Mouse (Mus musculus) urinary bladder, postnatal 25 days (tissue): ENCODE measurements at regions not wholly inside any gene's neighbourhood (a gene's known extent, or its start where the extent isn't known, plus 50 kb on each side); places are given as distances from the start of the nearest gene placed in this dataset.

ENCODE experiments used
- DNase-seq: peaks from one replicate; pipeline ENCODE4 v3.0.0; 2022; ENCODE audit warnings: low spot score

DNA sequence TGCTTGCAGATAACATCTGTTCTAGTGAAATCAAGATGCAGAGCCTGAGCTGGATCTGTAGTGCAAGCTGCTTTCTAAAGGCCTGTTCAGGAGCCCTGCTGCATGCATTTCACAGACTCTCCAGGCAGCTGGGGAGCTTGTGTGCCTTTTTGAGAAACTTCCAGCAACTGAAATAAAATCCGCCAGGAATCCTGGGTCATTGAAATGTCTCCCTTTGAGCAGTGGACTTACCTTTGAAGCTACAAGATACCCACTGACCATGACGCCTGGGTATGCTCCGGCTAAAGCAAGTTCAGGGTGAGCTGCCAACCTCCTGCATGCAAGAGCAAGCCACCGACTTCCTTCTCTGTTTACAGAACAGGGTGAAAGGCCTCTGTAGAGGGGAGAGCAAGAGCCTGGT lies 278.7 kb downstream of the Cenpw start:
- DNase-seq = no peak

DNA sequence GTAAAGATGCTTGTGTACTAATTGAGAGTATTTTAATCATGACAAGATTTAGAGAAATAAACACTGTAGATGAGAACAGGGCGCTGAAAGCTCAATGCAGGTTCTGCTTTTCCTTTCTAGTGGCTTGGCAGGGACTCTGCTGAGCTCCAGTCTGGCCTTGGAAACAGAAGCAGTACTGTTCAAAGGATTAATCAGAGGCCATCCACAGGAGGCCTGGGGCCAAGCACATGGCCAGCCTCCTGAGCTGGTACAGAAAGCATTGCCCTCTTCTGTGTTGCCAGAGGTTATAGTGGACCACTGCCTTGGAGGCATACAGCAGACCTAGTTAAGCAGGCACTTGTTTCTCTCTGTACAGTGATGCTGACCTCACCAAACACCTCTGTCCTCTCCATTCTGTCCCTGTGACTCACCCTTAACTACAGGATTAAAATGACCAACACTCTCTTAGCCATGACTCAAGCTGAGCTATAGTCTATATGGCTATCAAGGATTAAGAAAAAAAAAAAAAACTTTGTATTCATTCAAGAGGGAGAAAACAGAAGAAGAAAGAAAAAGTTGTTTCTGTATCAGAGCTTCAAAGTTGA lies 302.5 kb downstream of the Cenpw start:
- no peak for DNase-seq

DNA sequence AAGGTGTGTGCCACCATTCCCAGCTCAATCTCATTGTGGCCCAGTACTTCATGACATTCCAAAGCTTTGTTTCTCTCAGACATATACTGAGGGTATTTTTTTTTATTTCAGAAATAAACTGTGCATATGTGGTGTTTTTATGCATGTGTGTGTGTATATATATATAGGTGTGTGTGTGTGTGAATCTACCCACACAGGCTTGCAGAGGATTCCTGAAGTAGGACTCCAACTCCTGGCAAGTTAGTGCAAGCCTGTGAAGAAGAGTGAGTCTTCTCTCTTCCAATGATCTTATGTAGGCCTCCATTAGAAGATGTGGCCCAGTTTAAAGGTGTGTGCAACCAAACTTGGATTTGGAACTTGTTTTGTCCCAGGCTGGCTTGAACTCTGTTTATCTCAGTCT lies 328.9 kb upstream of the Rspo3 start:
- no peak for DNase-seq

DNA sequence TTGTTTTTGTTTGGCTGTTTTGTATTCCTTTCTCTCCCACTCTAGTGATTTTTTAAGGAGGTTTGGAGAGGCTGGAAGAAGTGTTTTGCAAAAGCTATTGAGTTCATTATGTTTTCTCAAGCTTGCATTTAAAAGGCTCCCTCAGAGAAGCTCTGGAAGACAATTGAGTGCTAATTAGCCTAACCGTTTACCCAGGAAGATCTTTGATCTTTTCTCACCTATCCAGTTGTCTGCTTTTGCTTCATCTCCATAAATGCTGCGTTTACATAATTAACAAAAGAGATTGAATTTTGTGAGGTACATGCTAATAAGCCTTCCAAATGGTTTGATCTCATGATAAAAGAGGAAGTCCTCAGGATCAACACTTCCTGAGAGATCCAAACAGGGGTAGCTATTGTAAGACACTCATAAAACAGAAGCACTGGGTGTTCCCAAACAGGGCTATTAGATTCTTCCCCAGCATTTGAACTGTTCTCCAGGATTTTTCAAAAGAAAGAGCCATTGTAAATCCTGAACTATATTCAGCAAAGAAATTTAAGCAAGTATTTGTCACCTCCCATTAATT lies 320.2 kb upstream of the Rspo3 start:
- DNase-seq = no peak

DNA sequence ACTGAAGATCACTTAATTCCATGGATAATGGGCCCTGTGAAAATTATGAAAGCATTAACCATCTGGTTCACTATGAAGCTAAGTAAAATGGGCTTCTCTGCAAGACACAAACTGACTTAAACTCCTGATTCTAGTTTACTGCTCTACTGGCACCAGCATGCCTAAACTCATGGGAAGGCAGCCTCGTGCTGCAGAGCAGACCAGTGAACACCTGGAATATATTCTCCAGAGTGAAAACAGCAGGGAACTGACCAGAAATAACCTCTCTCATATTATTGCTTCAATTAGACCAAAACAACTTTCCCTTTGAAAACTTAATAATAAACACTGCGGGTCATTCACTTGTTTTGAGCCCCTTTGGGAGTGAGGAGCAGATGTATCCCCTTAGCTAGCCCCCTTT lies 316.8 kb upstream of the Rspo3 start:
- no peak for DNase-seq

DNA sequence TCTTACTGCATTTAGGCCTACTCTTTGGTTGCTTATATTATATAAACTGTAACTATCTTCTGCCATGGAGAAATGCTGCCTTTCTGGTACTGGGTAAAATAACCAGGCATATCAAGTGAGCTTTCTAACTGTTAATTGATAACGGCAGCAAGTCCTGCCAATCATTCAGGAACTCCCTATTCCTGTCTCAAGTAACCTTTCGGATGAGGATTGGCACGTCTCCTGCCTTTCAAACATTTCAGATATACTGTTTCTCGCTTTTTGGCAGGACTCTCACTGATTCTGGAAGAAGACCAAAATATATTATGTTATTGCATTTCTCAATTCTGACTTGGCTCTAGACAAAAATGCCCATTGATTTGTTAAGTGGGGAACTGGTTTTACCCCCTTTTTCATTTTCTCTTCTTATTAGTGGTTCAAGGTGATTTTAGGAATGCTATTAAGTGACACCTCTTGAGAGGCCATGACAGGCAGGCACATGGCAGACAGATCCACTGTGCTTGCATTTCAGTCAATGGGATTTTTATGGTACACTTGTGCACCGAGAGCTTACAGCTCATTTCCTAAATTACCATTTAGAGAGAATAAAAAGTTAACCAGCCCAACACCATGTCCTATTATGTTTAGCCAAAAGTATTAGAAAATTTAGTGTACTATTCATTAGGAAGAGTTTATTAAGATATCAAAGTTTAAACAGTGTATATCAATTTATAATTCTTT lies 289.4 kb upstream of the Rspo3 start:
- no peak for DNase-seq

DNA sequence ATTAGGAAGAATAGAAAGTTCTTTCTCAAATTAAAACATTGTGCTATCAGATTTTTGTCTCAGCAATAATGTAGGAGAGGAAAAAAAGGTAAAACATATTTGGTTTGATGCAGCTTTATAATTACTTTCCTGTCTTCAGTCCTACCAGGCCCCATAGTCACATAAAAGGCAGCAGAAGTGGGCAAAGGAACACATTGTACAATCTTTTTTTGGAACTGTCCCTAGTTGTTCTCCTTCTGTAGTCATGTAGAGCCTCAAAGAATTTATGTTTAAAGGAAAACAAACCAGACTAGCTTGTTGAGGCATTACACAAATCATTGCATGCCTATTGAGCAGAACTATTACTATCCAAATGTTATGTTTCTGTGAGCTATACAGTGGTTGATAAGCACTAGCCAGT lies 288.7 kb upstream of the Rspo3 start:
- no peak for DNase-seq

DNA sequence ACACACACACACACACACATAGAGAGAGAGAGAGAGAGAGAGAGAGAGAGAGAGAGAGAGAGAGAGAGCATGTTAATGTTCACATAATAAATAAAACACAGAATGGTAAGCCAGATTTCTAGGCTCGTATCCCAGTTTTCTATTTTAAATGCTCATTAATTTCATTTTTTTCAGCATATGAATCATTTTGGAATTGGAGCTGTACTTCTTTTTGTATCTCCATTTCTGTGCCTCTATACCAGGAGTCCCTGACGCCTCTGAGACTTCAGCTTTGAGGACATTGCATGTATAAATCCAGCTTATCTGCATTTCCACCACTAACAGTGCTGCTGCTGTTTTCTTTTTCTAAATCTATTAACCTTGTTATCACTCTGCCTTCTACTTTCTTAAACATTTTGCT lies 287.5 kb upstream of the Rspo3 start:
- DNase-seq = no peak

DNA sequence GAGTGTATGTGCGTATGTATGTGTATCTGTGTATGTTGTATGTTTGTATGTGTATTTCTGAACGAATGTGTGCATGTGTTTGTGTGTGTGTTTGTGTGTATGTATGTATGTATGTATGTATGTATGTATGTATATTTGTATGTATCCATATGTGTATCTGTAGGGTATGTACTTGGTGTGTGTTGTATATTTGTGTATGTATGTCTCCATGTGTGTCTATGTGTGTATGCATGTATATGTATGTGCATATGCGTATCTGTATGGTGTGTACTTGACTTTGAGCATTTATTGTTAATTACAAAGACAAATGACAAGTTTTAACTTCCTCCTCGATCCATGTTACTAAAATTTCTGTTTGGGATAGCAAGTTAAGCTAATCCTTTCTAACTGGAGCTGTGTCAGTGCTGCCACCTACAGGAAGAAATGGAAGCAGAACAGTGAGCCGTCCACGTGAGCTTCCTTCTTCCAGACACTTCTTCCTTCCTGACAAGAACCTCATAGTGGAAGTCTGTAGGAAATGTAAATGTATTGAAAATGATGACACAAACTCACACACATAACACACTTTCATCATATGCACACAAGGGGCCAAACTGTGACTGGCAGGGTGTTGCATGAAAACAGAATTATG lies 268.4 kb upstream of the Rspo3 start:
- peak; percentile 36 for DNase-seq

DNA sequence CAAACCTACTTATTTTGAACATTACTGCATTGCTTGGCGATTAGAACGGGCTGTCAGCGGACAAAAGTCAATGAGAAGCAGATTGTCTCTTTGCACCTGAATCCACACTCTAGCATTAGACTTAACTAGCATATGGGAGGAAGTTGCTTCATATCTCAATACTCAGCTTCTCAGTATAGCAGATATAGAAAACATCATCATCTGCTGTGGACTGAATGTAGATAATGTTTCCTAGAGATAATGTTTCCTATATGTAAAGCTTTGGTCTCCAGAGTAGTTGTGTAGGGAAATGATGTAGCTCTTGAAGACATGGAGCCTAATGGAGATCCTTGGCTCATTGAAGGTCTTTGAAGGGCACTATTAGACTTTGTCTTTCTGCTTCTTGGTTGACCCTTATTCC lies 267.0 kb upstream of the Rspo3 start:
- DNase-seq = no peak

DNA sequence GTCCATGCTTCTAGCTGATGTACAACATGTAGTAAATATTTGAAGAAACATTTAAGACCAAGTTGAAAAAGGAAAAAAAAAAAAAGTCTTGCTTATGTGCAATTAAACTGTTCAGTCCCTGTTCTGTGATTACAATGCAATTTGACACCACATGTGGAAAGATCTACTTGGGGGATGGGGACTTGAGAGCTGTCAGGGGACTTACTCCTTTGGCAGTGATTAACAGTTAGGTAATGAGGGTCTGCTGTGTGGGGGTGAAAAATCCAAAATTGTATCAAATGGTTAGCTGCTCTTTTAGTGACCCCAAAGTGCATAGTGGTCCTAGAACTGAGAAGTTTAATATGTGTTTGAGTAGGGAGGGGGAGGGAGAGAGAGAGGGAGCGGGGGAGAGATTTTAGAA lies 259.0 kb upstream of the Rspo3 start:
- no peak for DNase-seq

DNA sequence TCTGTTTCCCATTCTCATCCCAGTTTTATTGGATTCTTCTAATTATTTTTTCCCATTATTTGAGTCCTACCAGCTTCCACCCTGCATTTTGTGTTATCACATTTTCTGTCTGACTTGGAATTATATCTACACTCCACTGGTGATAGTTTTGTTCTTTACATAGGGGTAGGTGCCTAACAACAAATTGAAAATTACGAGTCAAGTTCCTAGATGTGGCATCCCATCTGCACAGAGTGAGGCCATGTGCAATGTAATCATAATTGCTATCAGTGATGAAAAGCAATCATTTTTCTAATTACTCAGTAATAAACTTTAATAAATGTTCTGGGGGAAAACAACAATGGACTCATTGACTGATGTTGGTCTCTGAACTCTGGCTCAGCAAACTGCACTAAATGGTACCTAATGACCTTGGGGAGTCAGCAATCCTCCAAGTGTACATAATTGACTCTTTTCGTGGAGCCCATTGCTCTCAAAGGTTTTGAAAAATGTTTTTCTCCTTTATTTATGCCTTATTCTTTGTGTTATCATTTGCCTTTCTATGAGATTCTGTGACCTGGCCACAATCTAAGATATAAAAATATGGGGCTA lies 250.6 kb upstream of the Rspo3 start:
- no peak for DNase-seq

DNA sequence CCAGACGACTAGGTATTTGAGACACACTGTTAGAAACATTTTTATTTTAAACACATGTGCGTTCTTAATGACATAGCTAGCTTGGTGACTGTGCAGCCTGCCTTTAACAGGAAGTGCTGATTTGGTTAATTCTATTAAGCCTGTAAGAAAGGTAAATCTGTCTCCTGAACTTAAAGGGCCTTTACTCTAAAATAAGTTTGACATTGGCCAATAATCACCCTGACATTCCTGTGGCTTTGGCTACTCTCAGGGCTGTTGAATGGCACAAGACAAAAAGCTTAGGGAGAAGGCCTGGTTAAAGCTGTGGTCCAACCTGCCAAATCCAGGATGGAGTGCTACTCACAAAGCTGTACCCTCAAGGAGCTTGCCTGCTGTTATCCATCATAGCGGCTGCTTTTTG lies 201.0 kb upstream of the Rspo3 start:
- no peak for DNase-seq

DNA sequence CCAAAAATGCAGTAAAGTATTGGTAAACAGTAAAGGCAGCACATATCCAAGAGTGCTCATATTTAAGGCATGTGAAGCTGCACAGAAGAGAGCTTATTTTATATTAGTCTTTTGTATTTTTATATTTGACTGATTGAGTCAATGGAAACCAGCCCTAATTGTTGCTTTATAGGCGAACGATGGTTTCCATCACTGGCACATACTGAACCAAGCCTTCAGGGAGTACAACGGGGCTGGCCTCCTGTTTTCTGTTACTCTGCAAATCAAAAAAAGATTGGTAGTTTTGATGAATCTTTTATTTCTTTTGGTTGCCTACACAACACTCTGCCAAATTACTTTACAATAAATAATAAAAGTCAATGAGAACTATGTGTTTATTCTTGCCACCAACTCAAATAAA lies 189.7 kb upstream of the Rspo3 start:
- no peak for DNase-seq

DNA sequence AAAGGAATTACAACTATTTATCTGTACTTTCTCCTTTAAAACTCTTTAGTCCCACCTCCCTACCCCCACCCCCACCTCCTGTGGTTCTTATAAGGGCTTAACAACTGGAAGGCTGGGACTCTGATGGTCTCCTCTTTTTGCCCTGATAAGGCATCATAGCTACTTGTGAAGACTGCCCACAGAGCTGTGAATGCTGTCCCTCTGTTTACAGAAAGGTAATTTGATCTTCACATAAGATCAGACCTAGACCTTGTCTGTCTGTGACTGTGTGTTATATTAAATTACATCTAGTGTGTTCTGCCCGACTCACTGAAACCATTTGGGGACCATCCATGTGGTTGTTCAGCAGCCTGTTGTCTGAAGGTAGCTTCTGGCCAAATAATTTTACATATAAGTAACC lies 175.3 kb upstream of the Rspo3 start:
- DNase-seq = no peak

DNA sequence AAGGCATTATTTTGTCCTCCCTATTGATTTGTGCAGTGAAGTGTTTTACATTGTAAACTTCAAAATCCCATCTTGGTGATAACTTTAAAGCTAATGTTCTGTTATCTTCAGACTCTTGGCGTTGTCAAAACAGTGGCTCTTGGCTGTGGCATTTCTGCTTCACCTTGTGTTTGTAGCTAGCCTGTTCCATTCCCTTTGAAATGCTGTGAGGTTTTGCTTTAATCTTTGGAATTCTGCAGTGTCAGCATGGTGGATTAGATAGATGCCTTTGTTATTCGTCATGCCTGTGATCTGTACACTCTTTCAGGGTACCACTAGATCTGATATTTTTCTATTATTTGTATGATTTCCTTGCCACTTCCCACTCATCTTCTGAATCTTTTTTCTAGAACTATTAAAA lies 173.0 kb upstream of the Rspo3 start:
- no peak for DNase-seq

DNA sequence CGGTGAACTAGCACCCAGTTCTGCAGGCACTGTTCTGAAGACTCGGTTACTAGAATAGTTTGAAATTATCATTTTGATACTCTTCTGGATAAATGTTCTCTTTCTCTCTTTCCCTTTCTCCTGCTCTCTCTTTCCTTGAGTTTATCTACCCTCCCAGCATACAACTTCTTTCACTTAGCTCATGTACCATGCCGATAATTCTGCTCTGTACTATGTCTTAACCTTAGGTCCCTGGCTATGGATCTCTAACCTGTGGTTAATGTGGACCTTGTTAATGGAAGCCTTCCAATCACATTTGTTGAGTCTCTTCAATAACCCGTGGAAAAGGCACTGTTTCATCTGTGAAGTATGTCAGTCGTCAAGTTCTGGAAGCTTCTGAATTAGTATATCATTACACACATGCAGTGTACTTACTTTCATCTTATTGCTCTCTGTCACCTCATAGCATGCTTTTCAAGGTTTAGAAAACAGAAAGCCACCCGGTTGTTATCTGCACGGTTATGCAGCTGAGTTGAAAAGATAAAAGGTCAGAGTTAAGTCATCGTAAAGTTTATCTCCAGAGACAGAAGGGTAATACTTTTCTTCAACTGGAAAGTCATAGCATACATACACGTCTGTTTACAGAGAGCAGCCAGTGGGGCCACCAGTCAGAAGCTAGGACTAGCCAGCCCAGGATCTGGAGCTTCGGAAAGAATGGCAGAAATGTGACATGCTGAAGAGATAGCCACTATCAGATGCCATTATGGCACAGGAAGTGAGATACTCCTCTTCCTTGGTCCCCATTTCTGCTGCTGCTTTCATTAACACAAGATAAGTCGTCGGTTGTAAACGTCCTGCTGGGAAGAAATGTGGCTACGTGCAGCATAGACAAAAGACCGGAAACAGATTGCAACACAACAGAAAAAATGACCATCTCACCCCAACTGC lies 157.6 kb upstream of the Rspo3 start:
- no peak for DNase-seq

DNA sequence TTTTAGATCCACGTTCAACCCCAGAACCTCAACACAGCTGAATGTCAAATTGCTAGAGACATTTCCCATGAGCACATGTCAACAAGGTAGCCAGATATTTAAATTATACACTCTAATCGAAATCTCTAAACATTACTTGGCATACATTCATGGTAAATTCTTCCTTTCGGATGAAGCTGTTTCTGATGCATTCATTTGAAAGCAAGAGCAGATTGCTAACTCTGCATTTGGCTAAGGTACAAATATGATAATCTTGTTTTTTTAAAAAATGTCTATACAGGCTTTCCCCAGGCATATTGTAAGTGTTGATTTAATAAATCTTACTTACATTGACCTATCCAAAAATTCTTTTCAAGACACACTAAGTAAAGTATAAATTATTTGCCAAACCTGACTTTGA lies 153.9 kb upstream of the Rspo3 start:
- DNase-seq = no peak

DNA sequence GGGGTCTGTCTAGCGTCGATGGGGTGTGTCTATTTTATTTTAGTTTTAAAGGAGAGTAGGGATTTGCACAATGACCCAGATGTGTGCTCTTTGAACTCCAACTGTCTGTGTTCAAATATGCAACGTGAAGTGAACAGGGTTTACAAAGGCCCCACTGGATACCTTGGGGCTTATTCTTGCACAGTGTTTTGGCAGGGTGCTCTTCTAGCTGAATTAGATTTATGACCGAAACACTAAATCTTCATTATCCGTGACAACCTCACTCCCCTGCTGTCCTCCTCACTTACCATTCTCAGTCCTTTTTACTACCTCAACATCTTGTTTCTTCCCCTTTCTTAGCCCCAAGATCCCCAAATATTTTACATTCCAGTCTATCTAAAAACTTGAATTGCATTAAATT lies 151.3 kb upstream of the Rspo3 start:
- DNase-seq = no peak

DNA sequence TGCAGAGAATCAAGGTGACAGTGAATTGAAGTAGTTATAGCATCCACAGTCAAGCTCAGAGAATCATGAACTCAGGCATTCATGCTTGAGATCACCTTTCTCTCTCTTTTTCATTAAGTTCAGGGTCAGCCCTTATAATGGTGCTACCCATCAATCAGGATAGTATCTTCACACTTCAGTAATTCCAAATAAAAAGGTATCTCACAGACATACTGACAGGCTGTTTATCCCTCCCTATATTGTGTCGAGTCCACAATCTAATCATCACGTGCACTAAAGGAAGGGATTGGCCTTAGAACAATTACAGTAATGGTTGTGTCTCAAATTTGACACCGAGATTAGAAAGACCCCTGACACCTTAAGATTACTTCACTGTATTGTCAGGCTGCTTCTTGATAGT lies 138.7 kb upstream of the Rspo3 start:
- DNase-seq = no peak

DNA sequence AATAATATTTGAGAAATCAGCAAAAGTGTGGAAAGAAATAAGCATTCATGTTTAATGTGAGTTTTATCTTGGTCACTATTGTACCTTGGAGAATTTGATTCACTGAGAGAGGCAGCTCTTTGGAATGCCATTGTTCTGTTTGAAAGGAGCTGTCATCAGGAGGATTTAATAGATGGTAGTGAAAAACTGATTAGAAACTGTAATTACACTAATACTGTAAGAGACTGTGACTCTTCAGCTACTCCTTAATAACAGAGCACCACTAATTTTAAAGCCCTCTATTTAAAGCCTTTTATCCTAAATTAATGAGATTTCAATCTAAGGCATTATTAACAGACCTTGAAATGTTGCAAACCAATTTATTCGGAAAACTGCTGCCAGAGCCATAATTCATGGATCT lies 126.1 kb upstream of the Rspo3 start:
- no peak for DNase-seq

DNA sequence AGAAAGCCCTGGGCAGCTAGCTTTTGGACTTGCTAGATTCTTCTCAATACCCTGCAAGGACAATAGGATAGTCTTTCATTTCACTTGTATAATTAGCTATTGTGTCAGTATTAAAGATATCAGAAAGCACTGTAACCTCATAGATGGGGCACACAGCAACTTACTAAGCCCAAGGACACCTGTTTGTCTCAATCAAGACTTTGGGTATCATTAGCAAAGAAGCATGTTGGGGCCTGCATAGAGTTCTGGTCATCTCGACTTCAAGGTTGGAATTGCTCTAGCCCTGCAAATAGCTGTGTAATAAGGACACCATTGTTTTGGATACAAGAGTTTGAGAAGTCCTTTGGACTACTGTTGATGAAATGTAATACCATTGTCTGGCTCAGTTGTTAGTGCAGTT lies 104.6 kb upstream of the Rspo3 start:
- no peak for DNase-seq
